Mouse (Mus musculus) Patski (cell line): ENCODE results near the gene Ptf1a. TPM values are rescaled to one million over a fixed set of nuclear protein-coding genes. Genes with fewer than 3 reads are reported as not detected.
A peak's percentile ranks its signal among the peaks of the same experiment; 100 is the strongest.

Experiments used
- ATAC-seq: fragments of 100-300 bp; one replicate; pipeline ENCODE4 v1.8.0; 2021
- CTCF ChIA-PET: fragments of 350-600 bp; sonication (Branson Sonifier 250); formaldehyde crosslinking; loops from one replicate; lab custom pipeline; 2022; ENCODE audit warnings: inconsistent platforms; lab: Charles Lee
- POLR2A ChIA-PET: fragments of 350-600 bp; sonication (Branson Sonifier 250); formaldehyde crosslinking; loops from one replicate; lab custom pipeline; 2022; ENCODE audit warnings: antibody characterized with exemption, inconsistent platforms; lab: Charles Lee
- DNase-seq: peaks from one replicate; pipeline ENCODE4 v3.0.0-alpha.2; 2011; ENCODE audit warnings: low read depth, low spot score
- H3K27me3 ChIP-seq: fragments of 371-371 bp; one replicate; pipeline ENCODE4 v1.5.1; 2021
- CTCF ChIP-seq: fragments of 100-300 bp; IDR thresholded peaks from one replicate; pipeline ENCODE4 v1.5.1; 2021
- in situ Hi-C: fragments of 300-500 bp; cut with MboI; formaldehyde crosslinking; loops from 3 replicates; pipeline ENCODE4 v1.11.1; 2018; ENCODE audit warnings: low pct_unique_long_range_greater_than_20kb, mixed read lengths
- polyA plus RNA-seq: library from polyadenylated mRNA; unstranded; gene quantifications from one replicate; pipeline ENCODE4 v1.2.3, GENCODE M21; 2021

The Ptf1a gene
- polyA plus RNA-seq, 1 experiment from 2014 or later = not detected

DNA sequence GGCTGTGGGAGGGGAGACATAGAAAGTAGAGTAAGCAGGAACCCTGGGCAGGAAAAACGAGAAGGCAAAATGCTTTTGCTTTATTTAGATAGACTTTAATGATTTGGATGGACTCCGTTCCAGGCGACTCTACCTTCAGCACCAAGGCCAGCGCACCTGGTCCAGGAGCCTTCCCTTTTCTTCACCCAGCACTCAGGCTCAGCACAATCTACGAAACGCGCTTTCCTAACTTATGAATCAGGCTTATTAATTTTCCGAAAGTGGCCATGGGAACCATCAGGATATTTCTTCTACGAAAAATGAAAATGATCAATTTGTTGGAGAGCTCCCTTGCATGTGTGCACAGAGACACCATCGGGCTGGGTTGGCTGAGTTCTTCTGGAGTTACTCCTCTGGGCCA, 16.4 kb upstream of the Ptf1a start:
- ChIA-PET POLR2A (no interaction called here), CTCF (no interaction called here)
- DNase-seq (no peak), ATAC-seq (no peak)
- in situ Hi-C loops = no loop called here
- peaks cover 61% of the 10 kb centered on the region for H3K27me3 ChIP-seq
- TF ChIP-seq CTCF = no peak

DNA sequence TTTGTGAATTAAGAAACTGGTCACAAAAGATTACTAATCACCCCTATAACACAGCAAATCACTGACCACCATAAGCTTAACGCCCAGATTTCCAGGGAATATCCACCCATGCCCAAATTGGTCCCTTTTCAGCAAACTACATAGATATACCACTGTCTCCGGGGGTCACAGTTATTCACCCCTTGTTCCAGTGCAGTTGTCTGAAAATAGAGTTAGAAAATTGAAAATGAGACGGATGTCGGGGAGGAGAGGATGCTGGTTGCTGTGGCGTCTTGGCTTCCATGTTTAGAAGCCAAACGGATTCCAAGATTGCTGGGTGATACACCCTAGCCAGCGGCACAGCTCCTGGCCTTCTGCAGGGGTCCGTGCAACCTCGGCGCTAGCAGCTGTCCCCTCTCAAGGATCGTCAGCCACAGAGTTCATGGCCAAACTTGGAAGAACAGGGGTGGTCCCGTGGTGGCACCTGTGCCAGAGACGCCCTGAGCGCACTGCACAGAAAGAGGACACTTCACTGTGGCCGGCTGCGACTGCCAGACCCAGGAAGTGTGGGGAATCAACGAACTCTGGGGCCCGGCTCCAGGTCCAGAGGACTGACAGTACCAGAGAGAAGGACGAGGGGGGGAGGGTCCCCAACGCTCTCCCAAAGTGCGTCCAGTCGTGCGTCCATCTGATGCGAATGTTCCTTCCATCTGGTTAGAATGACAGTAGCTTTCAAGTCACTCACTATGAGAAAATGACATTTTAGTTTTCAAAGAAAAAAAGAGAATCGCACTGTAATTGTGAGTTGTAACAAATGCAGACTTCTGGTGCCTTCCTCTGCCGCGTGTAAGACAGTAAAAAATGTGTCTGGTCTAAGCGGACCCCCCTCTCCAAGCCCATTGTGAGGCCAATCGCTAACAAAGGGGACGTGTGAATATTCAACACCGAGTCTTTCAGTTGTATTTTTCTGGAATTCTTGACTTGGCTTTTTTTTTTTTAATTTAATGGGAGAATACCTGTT, 15.5 kb upstream of the Ptf1a start:
- CTCF ChIA-PET = no interaction called here
- no peak for TF ChIP-seq CTCF
- POLR2A ChIA-PET = no interaction called here
- in situ Hi-C loops = no loop called here
- ATAC-seq (no peak), DNase-seq (no peak)
- peaks cover 67% of the 10 kb centered on the region for H3K27me3 ChIP-seq

DNA sequence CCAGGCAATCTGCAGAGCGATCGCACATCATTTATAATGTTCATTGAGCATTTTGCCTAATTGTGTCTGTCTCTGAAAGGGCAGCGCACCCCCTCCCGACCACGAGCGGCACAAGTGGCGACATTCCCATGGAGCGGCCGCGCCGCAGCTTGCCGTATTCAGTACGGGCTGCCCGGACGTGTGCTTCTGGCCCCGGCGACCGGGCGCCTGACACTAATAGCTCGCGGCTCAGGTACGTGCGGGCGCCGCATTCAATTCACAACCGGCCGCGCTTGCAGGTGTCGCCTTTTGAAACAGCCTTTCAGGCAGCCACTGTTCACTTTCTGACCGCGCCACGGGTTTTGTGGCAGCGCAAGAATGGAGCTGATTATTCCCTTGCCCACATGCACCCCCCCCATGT, 14.7 kb upstream of the Ptf1a start:
- peaks cover 69% of the 10 kb centered on the region for H3K27me3 ChIP-seq
- no peak for TF ChIP-seq CTCF
- DNase-seq = no peak
- in situ Hi-C loops = no loop called here
- POLR2A ChIA-PET = no interaction called here
- no peak for ATAC-seq
- CTCF ChIA-PET = interaction anchor here (1.6 kb wide), 1 partner anchor 16 kb away, joined by 3 read pairs; no protein-coding TSS in a partner anchor

DNA sequence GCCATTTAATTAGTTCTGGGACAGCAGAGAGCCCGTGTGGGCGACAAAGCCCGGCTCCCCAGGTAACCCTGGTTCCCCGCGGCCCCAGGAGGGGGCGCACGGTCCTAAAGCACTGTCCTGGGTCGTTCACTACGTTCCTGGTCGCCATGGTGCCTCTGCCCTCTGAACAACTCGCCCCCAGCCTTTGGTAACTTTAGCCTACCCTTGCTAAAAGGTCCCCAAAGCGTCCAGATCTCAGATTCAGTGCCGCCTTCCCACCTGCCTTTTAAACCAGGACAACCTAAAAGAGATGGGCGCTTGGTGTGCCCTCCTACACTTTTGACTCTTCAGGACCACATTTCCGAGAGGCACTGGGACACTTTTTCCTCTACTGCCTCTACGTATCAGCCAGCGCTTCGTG, 14.3 kb upstream of the Ptf1a start:
- DNase-seq (no peak), ATAC-seq (peak; percentile 12)
- POLR2A ChIA-PET = no interaction called here
- CTCF ChIA-PET = interaction anchor here (1.6 kb wide), 1 partner anchor 17 kb away, joined by 3 read pairs; no protein-coding TSS in a partner anchor
- peaks cover 64% of the 10 kb centered on the region for H3K27me3 ChIP-seq
- in situ Hi-C loops = no loop called here
- TF ChIP-seq CTCF = no peak

DNA sequence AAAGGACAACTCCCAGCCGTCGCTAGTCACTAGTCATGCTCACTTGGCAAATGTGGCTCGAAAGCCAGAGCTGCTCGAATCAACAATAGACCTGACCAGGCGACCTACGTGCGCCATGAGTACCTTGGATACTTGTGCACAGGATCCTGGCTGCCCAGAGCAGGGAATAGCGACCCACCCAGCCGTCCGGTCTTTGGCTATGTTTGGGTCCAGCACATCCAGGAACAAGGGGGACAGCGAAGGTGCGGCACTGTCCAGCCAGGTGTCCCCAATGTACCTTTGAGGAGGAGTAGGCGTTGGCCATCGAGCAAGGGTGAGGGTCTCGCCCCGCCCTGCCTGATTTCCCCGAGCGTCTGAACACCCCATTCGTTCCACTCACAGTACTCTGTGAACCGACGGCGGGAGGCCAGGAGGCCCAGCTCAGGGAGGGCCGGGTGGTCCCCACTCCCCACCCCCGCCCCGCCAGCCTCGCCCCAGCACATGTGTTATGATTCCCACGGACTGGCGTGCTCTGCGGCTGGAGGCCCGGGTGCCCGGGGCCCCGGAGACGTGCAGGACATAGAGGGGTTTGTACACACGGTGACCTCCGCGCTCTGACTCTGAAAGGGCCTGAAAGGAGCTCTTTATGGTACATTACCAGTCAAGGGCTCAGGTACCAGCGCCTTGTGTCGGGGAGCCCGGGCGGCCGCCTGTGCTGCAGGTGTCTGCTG, 13.7 kb upstream of the Ptf1a start:
- no peak for ATAC-seq
- POLR2A ChIA-PET = no interaction called here

DNA sequence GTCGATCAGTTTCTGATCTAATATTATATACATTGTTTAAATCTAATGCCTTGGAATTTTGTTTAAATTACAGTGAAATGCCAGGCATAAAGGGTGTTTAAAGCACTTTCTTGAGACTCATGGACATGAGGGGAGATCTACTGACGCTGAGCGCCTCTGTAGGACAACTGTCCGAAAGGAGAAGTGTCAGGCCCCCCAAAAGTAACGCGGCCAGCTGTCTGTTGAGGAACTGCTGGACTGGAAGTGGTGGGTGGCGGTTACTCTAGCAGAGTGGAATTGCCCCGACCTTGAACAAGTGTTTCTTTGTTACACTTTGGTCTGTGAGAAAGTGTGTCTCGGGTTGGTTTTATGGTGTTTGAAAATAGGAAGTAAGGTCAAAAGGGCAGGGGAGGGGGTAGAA, 1.1 kb upstream of the Ptf1a start:
- peaks cover 52% of the 10 kb centered on the region for H3K27me3 ChIP-seq
- no peak for TF ChIP-seq CTCF
- ATAC-seq (no peak), DNase-seq (no peak)
- CTCF ChIA-PET = no interaction called here
- POLR2A ChIA-PET = no interaction called here
- in situ Hi-C loops = no loop called here

More for the DNA sequence above, 13.7 kb upstream of the Ptf1a start:
- CTCF ChIA-PET = interaction anchor here (1.6 kb wide), 1 partner anchor 17 kb away, joined by 3 read pairs; no protein-coding TSS in a partner anchor
- in situ Hi-C loops = no loop called here
- H3K27me3 ChIP-seq = peaks cover 61% of the 10 kb centered on the region
- no peak for DNase-seq
- no peak for TF ChIP-seq CTCF

DNA sequence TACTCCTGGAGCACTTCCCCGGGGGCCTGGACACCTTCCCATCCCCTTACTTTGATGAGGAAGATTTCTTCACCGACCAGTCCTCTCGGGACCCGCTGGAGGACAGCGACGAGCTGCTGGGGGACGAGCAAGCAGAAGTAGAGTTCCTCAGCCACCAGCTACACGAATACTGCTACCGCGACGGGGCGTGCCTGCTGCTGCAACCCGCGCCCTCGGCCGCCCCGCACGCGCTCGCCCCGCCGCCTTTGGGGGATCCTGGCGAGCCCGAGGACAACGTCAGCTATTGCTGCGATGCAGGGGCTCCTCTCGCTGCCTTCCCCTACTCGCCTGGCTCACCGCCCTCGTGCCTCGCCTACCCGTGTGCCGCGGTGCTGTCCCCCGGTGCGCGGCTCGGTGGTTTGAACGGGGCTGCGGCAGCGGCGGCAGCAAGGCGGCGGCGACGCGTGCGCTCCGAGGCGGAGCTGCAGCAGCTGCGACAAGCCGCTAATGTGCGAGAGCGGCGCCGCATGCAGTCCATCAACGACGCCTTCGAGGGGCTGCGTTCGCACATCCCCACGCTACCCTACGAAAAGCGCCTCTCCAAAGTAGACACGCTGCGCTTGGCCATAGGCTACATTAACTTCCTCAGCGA, 523 bp downstream of the Ptf1a start:
- ATAC-seq = no peak

DNA sequence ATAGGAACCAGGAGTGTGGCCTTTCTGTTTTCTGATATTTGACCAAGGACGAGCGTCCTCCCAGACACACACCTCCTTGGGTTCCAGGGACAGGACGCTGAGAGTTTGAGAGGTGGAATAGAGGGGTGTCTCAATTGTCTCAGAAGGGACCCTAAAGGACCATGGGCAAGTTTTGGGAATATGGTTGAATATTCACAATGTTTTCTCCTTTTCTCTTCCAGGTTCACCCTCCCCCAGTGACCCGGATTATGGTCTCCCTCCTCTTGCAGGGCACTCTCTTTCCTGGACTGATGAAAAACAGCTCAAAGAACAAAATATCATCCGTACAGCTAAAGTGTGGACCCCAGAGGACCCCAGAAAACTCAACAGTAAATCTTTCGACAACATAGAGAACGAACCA, 1.3 kb downstream of the Ptf1a start:
- peaks cover 70% of the 10 kb centered on the region for H3K27me3 ChIP-seq
- ATAC-seq = no peak
- CTCF ChIA-PET = no interaction called here
- in situ Hi-C loops = no loop called here
- no peak for TF ChIP-seq CTCF
- no peak for DNase-seq
- POLR2A ChIA-PET = no interaction called here

More for the DNA sequence above, 523 bp downstream of the Ptf1a start:
- DNase-seq = no peak
- in situ Hi-C loops = no loop called here
- ChIA-PET CTCF (no interaction called here), POLR2A (no interaction called here)
- TF ChIP-seq CTCF = no peak
- H3K27me3 ChIP-seq = peaks cover 66% of the 10 kb centered on the region

DNA sequence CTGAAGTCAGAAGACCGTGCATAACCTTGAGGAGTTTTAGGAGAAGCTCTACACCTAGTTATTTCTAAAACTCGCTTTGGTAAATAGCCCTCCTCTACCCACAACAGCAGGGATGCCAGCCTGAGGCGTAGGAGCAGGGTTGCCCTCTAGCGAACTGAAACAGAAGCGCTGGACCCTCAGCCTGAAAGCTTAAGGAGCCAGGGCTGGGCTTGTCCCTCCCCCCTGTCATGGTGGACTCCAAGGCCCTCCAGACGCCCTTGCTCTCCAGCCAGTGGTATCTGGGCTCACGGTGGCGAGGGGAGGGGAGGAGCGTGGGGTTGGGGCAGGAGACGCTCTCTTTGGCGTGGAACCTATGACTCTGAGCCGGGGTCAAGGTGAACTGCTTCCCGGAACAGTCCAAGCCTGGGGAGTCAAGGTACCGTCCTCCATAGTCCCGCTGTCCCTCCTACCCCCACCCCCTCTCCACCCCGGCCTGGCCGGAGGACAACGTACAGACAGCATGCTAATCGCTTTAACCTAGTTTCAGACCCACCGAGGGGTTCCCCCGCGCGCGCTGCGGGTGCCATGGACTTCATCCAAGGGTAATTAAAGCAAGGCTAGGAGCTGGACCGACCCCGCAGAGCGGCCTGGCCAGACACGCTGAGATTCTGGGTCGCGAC, 2.7 kb downstream of the Ptf1a start:
- in situ Hi-C loops = no loop called here
- ATAC-seq (no peak), DNase-seq (no peak)
- POLR2A ChIA-PET = no interaction called here
- TF ChIP-seq CTCF = no peak
- CTCF ChIA-PET = interaction anchor here (0.7 kb wide), 1 partner anchor 27 kb away, joined by 3 read pairs; no protein-coding TSS in a partner anchor
- H3K27me3 ChIP-seq = peaks cover 84% of the 10 kb centered on the region

DNA sequence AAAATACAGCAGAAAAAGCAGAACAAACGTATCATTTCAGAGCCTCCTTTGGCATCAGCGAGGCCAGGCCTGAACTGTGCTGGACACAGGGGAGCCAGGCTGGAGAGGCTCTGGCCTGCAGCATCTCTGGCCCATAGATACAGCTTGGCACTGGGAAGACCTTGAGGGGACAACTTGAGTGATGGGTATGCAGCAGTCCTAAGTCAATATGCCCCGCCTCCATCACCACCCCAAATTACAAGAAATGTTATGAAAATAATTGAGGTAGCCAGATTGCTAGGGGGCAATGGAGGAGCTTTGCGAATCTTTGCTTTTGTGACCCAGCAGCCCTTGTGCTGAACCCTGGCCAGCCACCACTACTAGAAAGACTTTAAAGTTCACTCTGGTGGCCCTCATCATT, 3.8 kb downstream of the Ptf1a start:
- ATAC-seq = no peak
- no peak for TF ChIP-seq CTCF
- in situ Hi-C loops = no loop called here
- H3K27me3 ChIP-seq = peaks cover 88% of the 10 kb centered on the region
- no peak for DNase-seq
- POLR2A ChIA-PET = no interaction called here
- CTCF ChIA-PET = no interaction called here
